Mouse (Mus musculus) heart, embryonic 14.5 days (tissue): ENCODE results near the gene Myom1. TPM values are rescaled to one million over a fixed set of nuclear protein-coding genes. Genes with fewer than 3 reads are reported as not detected.
A peak's percentile ranks its signal among the peaks of the same experiment; 100 is the strongest.

Source experiments
- ATAC-seq: fragments of 200-750 bp; cut with Nextera tagmentation; 2 replicates; pipeline ENCODE4 v1.8.0; 2017; ENCODE audit warnings: low read depth, moderate TSS enrichment; ENCODE audit not compliant: insufficient number of reproducible peaks, insufficient read depth, low FRiP score
- H3K27ac ChIP-seq, 2 experiments: fragments of 200-500 bp in 1 of 2; fragments of 300-500 bp in 1 of 2; sonication (generic) in 1 of 2; replicated peaks in 1 of 2; 2 replicates each; pipeline ENCODE4 v1.5.1; 2012 to 2014; ENCODE audit warnings: low read depth in 2 of 2, low read length in 2 of 2, control low read depth in 1 of 2, mild to moderate bottlenecking in 1 of 2, mixed read lengths in 1 of 2; ENCODE audit not compliant: control insufficient read depth in 1 of 2, insufficient read depth in 1 of 2
- H3K27me3 ChIP-seq: fragments of 300-500 bp; sonication (generic); 2 replicates; pipeline ENCODE4 v1.6.1; 2014; ENCODE audit warnings: mild to moderate bottlenecking, low read length, control low read depth; ENCODE audit not compliant: control insufficient read depth, insufficient read depth
- H3K36me3 ChIP-seq: fragments of 300-500 bp; sonication (generic); 2 replicates; pipeline ENCODE4 v1.6.1; 2014; ENCODE audit warnings: mild to moderate bottlenecking, control low read depth, low read length, mixed read lengths; ENCODE audit not compliant: control insufficient read depth, insufficient read depth
- H3K4me1 ChIP-seq, 2 experiments: fragments of 200-500 bp in 1 of 2; fragments of 300-500 bp in 1 of 2; sonication (generic) in 1 of 2; 2 replicates each; pipeline ENCODE4 v1.6.1; 2012 to 2014; ENCODE audit warnings: low read length in 2 of 2, control low read depth in 1 of 2, mixed read lengths in 1 of 2; ENCODE audit not compliant: control insufficient read depth in 2 of 2, insufficient read depth in 2 of 2
- H3K4me2 ChIP-seq: fragments of 300-500 bp; sonication (generic); 2 replicates; pipeline ENCODE4 v1.6.1; 2014; ENCODE audit warnings: mild to moderate bottlenecking, low read length
- H3K4me3 ChIP-seq, 2 experiments: fragments of 200-500 bp in 1 of 2; fragments of 300-500 bp in 1 of 2; sonication (generic) in 1 of 2; 2 replicates each; pipeline ENCODE4 v1.5.1; 2012 to 2014; ENCODE audit warnings: low read length in 2 of 2, mild to moderate bottlenecking in 2 of 2, control low read depth in 1 of 2, low read depth in 1 of 2, moderate library complexity in 1 of 2; ENCODE audit not compliant: control insufficient read depth in 1 of 2, insufficient read depth in 1 of 2
- H3K9ac ChIP-seq: fragments of 300-500 bp; sonication (generic); 2 replicates; pipeline ENCODE4 v1.6.1; 2014; ENCODE audit warnings: mild to moderate bottlenecking, low read length
- H3K9me3 ChIP-seq: fragments of 300-500 bp; sonication (generic); 2 replicates; pipeline ENCODE4 v1.6.1; 2016; ENCODE audit warnings: low read length, control low read depth; ENCODE audit not compliant: control insufficient read depth
- WGBS: fragments of 180-500 bp; shearing (Covaris S2); extraction: QIAGEN DNeasy Blood & Tissue Kit; methylation state at CpG from one replicate; pipeline ENCODE4 v1.1.7; 2014; 5-methylcytosine and 5-hydroxymethylcytosine counted together
- polyA plus RNA-seq: library from polyadenylated mRNA; unstranded; fragments of >200 nt; fragmentation: Nextera tagmentation; extraction: Ambion mirVana; gene quantifications from 2 replicates; pipeline ENCODE4 v1.2.1, GENCODE M21; 2014

Myom1 gene
- polyA plus RNA-seq, 1 experiment from 2014 or later: 273 TPM

DNA sequence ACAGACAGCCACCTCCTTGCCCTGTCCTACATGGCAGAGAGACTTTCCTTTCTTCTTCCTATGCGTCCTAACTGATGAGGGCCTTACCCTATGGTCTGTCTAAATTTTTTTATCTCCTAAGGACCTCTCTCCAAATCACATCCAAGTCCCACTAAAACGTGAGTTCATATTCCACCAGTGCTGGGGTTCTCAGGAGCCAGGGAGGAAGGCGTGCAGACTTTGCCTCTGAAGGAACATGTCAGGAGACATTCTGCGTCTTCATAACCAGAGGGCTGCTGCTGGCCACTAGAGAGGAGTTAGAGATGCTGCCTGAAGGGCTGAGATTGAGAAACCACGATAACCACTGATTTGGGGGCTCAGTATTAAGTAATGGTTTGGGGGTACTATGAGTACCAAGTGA lies 4.5 kb downstream of the Myom1 start:
- ATAC-seq: no peak
- no peak overlapping the region for H3K4me2 ChIP-seq

GRCm38 (mm10) chr17:71008676-71009075 lies 6.2 kb downstream of the Myom1 start:
- peaks cover 0 to under 1% of the 10 kb centered on the region in 2 experiments; a peak in 2 of 4 replicates for H3K4me1 ChIP-seq
- H3K36me3 ChIP-seq: no peaks in the 10 kb centered on the region
- no peak overlapping the region for H3K9ac ChIP-seq
- no peaks in the 10 kb centered on the region for H3K9me3 ChIP-seq
- no peak for ATAC-seq
- H3K27me3 ChIP-seq: no peaks in the 10 kb centered on the region
- no peak overlapping the region for H3K27ac ChIP-seq
- no peak overlapping the region for H3K4me3 ChIP-seq
- WGBS: 68% methylated on average over 3 of the region's 3 CpGs
- no peak overlapping the region for H3K4me2 ChIP-seq

More for the DNA sequence above, 4.5 kb downstream of the Myom1 start:
- H3K27ac ChIP-seq: no peak overlapping the region
- no peak overlapping the region for H3K9ac ChIP-seq
- no peak overlapping the region for H3K4me3 ChIP-seq
- H3K27me3 ChIP-seq: no peaks in the 10 kb centered on the region
- peaks cover 5 to 10% of the 10 kb centered on the region in 2 experiments for H3K4me1 ChIP-seq
- H3K36me3 ChIP-seq: no peaks in the 10 kb centered on the region
- 79% methylated on average over 5 of the region's 5 CpGs for WGBS
- no peaks in the 10 kb centered on the region for H3K9me3 ChIP-seq

GRCm38 (mm10) chr17:71009751-71010150 lies 7.3 kb downstream of the Myom1 start:
- WGBS: 50% methylated on average over 1 of the region's 1 CpGs
- Histone ChIP-seq H3K4me1 (peaks cover 3 to 4% of the 10 kb centered on the region in 2 experiments; a peak in 3 of 4 replicates), H3K27me3 (no peaks in the 10 kb centered on the region), H3K4me2 (no peak overlapping the region), H3K36me3 (no peaks in the 10 kb centered on the region), H3K27ac (no peak overlapping the region), H3K9me3 (no peaks in the 10 kb centered on the region), H3K4me3 (no peak overlapping the region), H3K9ac (no peak overlapping the region)
- no peak for ATAC-seq

- H3K9ac ChIP-seq: no peak overlapping the region
- no peak for ATAC-seq
- no peak overlapping the region for H3K4me3 ChIP-seq
- no peaks in the 10 kb centered on the region for H3K36me3 ChIP-seq
- H3K27me3 ChIP-seq: no peaks in the 10 kb centered on the region
- no peak overlapping the region for H3K27ac ChIP-seq
- no peak overlapping the region for H3K4me2 ChIP-seq
- peaks cover 7 to 14% of the 10 kb centered on the region in 2 experiments for H3K4me1 ChIP-seq
- no peaks in the 10 kb centered on the region for H3K9me3 ChIP-seq
- 57% methylated on average over 7 of the region's 7 CpGs for WGBS
These were observed 8.3 kb downstream of the Myom1 start for GRCm38 (mm10) chr17:71010646-71011242.

GRCm38 (mm10) chr17:71011931-71012662 lies 9.7 kb downstream of the Myom1 start:
- 85% methylated on average over 9 of the region's 9 CpGs for WGBS
- ATAC-seq: no peak
- no peak overlapping the region for H3K4me2 ChIP-seq
- no peak overlapping the region for H3K4me3 ChIP-seq
- peaks cover 7 to 15% of the 10 kb centered on the region in 2 experiments for H3K4me1 ChIP-seq
- H3K9ac ChIP-seq: no peak overlapping the region
- H3K36me3 ChIP-seq: no peaks in the 10 kb centered on the region
- no peaks in the 10 kb centered on the region for H3K27me3 ChIP-seq
- no peak overlapping the region for H3K27ac ChIP-seq
- no peaks in the 10 kb centered on the region for H3K9me3 ChIP-seq

DNA sequence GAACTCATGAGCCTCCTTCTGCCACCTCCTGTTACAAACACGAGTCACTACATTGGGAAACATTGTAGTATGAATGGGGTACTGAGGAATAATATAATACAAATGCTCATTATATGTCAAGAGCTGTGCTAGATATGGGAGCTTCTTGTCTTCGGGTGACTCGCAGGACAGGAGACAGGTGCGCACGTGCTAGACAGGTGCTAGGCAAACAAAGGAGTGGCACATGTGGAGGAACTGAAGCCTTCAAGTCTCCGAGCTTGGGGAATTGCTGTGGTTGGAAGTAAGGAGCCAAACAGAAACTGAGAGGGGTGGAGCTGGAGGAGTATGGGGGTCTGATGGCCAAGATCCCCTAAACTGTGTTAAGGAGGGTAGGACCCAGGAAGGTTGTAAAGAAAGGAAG lies 10.7 kb downstream of the Myom1 start:
- Histone ChIP-seq H3K27me3 (no peaks in the 10 kb centered on the region), H3K27ac (no peak overlapping the region), H3K9ac (no peak overlapping the region), H3K4me3 (no peak overlapping the region), H3K36me3 (no peaks in the 10 kb centered on the region), H3K4me1 (peaks cover 7 to 15% of the 10 kb centered on the region in 2 experiments), H3K9me3 (no peaks in the 10 kb centered on the region), H3K4me2 (no peak overlapping the region)
- no peak for ATAC-seq
- 89% methylated on average over 6 of the region's 6 CpGs for WGBS

GRCm38 (mm10) chr17:71014911-71015310 lies 12.5 kb downstream of the Myom1 start:
- ATAC-seq: no peak
- Histone ChIP-seq H3K4me3 (no peak overlapping the region), H3K27me3 (no peaks in the 10 kb centered on the region), H3K27ac (peak overlapping the region; percentile 83), H3K9ac (peak overlapping the region; percentile 63), H3K4me2 (peak overlapping the region; percentile 40), H3K9me3 (no peaks in the 10 kb centered on the region), H3K36me3 (no peaks in the 10 kb centered on the region), H3K4me1 (peaks cover 9 to 15% of the 10 kb centered on the region in 2 experiments)
- 16% methylated on average over 5 of the region's 5 CpGs for WGBS
